Mouse (Mus musculus) embryo, embryonic 11 days (tissue): ENCODE results near the gene Il1r2.

ENCODE experiments used
- DNase-seq: peaks from one replicate; pipeline ENCODE4 v3.0.0-alpha.2; 2015

Gene Il1r2

DNA sequence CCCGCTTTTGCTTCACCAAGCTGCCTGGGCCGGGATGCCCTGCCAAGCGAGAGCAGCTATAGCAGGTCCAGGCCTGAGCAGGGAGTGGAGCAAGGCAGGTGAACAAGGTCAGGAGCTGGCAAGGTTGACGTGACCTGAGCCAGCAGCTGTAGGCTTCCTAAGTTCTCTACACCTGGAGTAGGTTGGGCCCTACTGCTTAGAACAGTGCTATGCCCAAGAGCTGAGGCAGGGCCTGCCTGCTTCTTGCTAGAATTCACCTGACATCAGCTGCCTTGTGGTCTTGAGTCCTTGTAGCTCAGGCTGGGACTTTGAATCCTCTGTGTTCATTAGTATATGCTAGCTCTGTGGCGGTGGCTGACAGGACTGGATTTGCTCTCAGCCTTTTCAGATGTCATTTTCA is at the start of gene Il1r2:
Gene Il1r2 (plus strand): TSS at position 301 of the 400 bp plus-strand sequence.
- DNase-seq = no peak

DNA sequence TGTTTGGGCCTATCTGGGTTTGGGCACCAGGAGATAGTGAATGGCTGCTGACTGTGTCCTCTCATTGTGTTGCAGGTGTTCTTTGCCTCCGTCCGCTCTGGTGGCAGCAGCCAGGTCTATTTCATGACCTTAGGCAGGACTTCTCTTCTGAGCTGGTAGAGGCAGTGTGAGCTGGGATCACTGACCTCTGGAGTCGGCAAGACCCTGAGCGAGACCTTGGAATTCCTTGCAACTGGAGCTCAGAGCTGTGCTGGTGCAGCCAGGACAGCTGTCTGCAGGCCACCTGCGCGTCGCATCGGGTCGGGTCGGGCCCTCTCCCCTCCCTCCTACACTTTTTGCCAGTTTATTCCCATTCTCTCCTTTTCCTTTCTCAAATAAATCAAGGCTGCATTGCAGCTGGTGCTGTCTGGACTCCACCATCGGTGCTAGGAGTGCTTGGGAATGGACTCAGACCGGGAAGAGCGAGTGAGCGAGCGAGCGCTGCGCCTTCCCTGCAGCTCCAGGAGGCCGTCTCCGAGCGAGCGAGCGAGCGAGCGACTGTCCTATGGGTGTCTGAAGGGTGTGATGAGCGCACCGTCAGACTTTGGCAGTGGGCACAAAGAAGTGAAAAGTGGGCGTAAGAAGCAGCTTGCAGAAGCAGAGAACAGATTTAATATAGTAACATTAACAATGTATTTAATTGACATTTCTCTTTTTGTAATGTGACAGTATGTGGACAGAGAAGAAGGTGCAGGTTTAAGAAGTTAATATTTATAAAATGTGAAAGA is 49.1 kb upstream of the Il1r2 start:
- no peak for DNase-seq

DNA sequence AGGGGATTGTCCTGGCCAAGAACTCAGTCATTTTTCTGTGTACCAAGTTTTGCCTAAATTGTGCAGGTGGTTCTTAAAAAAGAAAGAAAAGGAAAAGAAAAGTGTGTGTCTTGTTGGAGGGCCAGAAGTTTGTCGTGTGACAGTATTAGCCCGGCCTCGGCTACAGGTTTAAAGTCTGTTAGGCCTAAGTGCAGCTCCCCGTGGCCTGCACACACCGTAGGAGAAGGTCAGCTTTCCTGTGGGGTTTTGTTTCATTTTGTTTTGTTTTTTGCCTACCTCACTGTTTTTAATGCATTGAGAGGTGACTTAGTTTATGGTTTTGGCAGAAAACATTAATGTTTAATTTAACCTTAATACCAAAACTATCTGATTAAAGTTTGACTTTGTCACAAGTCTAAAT is 48.5 kb upstream of the Il1r2 start:
- no peak for DNase-seq

DNA sequence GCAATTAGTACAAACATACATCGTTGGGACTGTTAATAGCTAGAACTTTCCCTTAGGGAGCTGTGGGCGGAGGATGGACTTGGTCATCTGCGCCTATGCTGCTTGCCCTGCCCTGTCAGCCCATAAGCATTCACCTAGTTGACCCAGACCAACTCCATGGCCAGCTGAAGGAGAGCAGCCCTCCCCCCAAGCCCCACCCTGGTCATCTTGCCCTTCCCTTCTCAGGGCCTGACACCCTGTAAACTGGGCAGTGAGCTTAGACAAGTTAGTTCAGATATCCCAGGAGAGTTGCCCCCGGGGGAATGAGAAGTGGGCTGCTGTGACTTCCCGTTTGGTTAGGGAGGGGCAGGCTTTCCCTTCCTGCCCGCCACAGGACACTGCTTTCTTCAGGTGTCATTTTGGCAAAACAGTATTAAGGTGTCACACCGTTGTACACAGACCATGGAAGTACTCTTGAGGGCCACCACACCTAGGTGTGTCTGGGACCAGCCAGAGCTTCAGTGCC is 46.7 kb upstream of the Il1r2 start:
- no peak for DNase-seq

DNA sequence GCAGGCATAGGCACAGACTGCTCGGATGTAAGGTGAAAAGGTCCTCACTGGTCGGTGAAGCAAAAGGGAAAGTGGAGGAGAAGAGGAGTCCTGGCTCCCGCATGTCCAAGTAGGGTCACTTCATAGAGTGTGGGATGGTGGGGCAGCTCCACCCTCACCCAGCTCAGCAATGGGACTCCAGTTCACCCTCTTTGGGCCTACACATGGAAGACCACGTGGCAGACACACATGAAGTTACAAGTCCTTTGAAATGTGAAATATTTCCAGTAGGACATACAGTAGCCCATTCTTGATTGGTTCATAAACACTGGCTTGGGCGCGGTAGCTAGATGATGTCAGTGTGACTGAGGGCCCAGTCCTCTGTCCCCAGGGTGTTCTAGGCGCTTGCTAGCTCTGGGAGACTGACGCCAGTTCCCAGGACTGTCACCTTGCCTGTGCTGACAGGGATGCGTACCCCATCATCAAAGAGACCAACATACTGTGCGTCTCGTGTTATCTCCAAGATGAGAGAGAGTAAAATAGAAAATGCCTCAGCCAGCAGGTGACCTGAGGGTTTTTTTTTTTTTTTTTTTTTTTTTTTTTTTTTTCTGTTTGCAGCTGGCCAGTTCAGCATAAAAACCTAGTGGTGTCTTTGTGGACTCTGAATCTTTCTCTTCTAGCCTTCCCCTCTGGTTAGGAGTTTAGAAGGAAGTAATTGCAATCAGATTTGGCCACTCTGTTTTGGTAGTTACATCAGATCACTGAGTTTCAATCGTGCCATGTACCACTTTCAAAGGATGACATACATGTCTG is 45.5 kb upstream of the Il1r2 start:
- DNase-seq = no peak

DNA sequence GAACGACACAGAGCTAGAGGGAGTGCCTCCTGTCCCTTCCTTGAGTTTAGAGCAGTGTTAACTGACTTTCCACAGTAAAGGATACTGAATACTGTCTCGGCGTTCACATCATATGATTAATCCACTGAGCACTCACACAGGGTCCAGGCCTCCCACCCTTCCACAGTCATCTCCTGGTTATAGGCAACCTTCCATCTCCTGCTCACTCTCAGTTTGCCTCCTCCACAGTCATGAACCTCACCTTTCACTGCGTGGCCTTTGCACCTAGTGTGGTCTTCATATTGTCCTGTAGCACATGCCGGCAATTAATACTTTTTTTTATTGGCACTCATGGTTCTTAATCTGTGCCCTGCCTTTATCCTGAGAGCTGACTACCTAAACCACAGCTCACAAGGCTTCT is 44.3 kb upstream of the Il1r2 start:
- no peak for DNase-seq

DNA sequence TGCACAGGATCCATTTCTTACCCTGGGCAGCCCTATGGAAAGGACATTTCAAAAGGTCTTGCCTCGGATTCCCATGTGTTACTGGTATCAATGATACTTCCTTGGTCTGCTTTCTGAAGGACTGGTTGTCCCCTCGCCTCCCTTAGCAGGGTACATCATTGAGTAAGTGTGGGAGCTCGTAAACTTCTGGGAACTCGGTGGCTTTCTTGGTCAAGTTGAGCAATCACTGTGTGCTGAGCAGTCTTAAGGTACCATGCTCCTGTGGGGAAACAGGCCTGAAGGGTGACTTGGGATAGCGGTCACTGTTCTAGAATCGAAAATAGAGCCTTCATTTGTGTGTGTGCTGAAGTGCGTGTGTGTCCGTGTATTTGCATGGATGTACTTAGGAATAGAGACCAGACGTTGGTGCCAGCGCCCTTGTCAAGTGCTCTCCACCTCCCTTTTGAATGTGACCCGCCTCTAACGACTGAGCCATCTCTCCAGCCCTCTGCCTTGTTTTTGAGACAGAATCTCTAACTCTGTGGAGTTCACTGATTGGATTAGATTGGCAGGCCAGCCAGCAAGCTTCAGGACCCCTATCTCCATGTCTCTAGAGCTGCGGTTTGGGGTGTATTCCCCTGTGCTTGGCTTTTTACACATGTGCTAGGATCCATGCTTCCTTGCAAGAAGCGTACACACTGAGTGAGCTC is 43.4 kb upstream of the Il1r2 start:
- DNase-seq = no peak

DNA sequence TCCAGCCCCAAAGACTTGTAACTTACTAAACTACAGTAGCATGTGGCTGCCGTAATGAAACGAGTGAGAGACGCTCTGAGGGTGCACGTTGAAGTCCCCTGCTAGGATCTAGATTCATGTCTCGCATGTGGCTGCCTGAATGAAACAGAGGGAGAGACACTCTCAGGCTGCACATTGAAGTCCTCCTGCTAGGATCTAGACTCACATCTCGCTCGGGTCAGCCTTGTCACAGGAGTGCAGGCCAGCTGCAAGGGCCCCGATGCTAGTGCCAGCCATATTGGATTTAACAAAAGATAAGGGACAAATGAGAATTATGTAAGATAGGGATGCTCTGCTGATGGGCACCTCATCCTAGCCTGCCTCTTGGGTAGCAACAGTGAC is 42.9 kb upstream of the Il1r2 start:
- no peak for DNase-seq

DNA sequence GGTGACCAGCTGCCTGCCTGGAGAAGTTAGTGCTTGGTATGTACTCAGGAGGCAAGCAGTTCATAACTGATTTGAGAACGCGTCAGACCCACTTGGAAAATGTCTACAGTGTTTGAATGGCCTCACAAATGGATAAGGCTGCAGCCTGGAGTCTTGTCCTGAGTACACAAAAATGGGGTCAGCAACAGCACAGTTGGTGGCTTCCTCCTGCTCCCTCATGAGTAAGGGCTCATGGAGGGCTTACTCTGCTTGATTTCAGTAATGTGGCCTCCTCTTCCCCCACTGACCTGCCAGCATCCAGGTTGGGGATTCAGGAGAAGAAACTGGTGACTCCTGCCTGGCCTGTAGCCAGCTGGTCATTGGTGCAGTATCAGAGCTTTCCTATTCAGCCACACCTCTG is 42.3 kb upstream of the Il1r2 start:
- DNase-seq = no peak

DNA sequence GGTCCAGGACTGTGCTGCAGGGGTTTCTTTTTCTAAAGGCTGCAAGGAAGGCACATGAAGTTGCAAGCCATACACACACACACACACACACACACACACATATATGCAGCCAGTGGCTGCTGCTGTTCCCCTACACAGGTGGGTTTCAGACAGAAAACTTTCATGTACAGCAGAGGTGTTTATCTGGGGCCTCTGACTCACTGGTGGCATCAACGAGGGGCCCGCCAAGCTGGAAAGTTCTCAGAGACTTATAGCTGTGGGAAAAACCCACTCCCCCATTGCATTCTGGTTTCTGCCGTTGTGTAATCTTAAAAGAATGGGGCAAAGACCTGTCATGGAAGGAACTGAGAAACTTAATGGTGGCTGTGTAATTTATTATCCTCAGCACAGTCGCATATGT is 40.6 kb upstream of the Il1r2 start:
- no peak for DNase-seq

DNA sequence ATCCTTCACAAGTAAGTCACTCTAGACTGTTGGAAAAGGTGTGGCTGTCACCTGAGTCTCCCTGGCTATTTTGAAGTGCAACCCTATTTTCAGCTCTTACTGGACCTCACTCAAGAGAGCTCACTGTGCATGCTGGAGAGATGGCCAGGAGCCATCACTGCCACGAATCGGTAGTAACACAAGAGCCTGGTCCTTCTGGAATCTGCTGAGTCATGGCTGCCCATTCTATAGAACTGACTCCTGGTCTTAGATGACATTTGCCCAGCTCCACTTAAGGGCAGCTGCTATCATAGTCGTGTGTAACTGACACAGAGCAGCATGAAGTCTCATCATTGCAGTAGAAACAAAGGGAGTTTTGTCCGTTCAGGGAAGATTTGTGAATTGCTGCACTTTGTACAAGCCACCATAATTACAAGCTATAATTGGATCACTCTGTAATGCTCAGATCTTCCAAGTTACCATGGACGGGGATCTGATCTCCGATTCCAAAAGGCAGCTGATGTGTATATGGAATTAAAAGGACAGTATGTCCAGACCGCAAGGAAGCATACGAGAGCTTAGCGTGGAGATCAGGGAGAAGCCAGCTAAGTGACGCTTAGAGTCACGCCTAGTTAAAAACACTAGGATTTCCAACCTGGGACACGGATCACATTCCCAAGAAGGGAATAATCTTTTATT is 40.0 kb upstream of the Il1r2 start:
- DNase-seq = no peak

DNA sequence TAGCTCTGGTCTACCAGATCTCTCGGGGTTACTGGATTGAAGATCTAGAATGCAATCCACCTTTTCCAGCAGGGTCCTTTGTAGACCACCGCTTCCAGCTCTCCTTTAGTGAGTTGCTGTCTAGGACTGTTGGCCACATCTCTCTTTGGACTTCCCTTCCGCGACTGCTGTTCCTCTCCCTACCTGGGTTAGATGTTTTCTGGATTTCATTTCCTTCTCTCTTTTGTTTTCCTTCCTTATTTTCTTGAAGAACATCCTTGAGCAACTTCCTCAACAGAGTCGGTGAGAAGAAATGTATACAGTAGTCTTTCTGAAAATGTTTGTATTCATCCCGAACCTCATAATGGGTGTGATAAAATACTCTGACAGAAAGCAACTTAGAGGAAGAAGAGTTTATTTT is 36.0 kb upstream of the Il1r2 start:
- no peak for DNase-seq

DNA sequence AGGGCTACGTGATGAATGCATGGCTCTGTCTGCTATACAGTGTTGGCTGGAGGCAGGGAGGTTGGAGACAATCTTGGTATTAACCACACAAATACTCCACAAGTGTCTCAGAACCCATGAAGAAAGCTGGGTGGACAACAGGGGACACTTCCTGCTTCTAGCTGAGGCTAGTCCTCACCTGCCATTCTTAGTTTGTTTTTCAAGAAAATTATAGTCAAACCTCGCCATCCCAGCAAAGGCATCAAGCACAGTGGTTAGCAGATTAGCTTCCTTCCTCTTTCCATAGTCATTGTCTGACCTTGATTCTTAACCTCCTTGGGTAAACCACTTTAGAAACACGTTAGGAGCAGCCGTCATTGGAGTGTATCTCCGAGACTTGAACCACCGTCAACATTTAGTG is 28.2 kb upstream of the Il1r2 start:
- DNase-seq = no peak

DNA sequence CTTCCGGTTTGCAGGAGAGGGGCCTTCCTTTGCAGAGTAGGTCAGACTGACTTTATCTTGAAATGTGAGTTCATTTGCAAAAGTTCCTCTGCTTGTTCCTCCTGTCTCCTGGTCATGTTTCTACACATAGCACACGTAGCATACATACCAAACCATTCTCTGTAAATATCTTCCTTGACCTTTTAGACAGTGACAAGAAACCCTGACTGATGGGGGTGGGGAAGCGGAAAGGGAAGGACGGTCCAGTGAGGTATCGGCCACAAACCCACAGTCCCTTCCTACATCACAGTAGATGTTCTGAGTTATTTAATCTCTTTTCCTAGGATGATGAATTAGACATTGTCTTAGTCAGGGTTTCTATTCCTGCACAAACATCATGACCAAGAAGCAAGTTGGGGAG is 27.3 kb upstream of the Il1r2 start:
- DNase-seq = no peak

DNA sequence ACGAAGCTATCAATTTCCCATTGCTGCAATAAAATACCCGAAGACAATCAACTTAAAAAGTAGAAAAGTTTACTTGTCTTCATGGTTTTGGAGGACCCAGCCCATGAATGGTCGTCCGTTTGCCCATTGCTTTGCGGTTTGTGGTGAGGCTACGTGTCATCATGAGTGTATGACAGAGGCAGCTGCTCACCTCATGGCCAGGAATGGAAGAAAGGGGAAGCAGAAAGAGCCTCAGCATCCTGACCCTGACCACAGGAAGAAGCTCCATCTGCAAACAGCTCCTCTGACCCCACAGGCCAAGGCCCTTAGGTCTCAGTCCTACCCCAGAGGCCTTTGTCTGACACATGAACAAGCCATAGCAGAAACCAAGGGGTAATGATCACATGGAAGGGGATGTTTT is 22.7 kb upstream of the Il1r2 start:
- DNase-seq = no peak

DNA sequence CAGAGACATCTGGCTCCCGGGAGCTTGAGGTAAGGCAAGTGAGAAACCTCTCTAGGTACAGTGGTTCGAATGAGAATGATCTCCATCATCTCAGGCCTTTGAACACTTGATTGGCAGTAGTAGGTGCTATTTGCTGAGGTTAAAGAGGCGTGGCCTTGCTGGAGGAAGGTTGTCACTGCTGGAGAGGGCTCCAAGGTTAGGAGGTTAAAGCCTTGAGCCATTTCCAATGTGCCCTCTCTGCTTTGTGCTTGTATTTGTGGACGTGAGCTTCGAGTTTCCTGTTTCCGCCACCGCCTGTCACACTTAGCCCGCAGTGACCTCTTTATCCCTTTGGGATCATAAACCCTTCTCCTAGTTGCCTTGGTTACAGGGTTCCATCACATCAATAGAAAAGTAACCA is 21.7 kb upstream of the Il1r2 start:
- DNase-seq = no peak

DNA sequence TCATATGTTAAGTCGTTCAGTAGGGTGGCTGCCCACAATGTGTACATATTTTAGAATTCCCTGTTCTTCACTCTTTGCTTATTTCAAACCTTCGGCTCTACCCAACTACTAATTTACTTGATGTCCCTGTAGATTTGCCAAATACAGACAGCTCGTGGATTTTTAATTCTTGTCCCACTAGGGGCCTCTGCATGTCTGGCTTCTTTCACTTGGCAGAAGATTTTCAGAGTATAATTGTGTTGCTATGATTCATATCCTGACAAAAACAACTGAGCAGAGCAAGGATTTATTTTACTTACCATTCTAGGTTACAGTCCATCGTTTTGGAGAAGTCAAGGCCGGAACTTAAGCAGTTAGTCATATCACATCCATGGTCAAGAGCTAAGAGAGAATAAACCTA is 20.8 kb upstream of the Il1r2 start:
- DNase-seq = no peak

DNA sequence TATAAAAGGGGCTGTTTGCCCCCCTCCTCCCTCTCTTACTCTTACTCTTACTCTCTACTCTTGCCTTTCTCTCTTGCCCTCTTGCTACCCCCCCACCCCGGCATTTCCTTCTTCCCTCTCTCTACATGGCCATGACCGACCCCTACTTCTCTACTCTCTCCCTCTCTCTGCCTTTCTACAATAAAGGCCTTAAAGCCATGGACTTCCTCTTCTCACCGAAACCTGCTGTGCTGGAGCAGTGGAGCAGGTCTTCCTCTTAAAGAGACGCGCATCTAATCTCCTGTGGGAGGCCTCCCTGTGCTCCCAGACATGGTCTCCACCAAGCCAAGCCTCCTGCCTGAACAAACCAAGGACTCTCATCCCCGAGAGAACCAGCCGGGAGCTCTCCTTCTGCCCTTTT is 18.8 kb upstream of the Il1r2 start:
- no peak for DNase-seq

DNA sequence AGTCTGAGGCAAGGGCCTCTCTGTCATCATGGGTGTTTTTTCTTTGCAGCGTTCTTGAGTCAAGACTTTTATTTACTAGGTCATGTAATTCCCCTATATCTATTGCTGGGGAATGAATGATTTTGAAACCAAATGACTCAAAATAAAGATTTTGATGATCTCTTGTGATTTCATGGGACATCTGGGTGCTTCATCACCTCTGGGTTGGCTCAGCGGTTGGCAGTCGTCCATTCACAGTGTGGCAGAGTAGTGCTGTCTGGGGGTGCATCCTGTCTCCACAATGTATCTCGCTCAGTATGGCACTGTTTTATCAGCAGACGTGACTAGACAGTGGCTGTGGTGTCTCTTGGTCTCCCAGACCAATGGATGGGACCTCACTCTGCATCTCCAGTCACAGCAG is 17.9 kb upstream of the Il1r2 start:
- DNase-seq = no peak

DNA sequence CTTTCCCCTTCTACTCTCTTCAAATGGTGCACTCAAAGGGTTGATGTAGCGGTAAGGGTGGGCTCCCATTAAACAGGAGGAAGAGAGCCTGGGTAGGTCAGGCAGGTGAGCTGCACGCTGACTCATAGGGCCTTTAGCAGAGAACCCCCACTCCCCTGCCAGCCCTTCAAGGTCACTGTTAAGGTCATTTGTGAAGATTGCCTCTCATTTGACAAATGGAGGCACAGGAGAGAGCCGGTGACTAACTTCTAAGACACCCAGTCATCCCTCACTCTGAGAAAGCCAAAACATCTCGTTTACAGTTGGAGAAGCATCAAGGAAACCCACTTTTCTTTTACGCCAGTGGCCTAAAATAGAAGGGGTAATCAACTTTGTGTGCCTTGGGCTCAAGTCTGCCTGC is 16.5 kb upstream of the Il1r2 start:
- no peak for DNase-seq

DNA sequence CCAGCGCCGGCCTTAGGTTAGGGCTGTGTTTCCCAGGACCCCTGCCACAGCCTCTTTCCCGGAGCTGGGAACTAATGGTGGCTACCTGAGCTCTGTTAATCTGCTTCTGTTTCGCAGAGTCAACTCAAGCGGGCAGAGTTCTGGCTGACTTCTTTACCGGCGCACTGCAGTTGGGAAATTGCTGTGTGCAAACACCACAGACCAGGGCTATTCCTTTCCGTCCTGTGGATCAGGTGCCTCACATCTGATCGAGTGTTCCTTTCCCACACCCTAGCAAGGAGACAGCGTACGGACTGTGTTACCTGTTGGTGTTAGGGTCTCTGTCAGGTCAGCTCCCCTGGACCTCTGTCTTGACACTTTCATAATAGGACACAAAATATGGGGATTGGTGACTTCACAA is 15.9 kb upstream of the Il1r2 start:
- DNase-seq = no peak

DNA sequence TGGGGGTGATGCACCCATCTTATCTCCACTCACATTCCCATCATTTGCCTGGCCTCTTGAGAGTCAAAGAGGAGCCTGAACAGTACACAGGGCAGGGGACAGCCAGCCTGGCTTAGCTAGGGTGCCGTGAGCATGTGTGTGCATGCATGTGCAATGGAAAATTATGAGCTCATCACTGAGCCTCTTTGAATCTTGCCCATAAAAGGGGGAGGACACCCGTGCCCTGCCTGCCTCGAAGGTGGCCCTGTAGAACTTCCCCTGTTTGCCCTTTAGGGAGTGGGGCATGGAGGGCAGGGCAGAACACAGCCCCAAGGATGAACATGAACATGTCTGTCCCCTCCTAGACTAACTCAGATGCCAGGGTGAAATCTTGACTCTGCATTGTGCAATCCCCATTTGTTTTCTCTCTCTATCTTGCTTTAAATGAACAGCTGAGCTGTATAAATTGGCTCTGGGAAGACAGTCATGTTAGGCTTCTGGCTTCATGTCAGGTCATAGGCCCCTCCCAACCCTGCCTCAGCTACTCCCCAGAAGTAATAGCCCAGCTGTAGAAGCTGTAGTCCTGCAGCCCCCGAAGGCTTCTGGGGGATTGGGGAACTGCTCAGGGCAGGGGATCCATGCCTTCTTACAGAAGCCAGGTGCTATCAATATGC is 14.6 kb upstream of the Il1r2 start:
- DNase-seq = no peak

DNA sequence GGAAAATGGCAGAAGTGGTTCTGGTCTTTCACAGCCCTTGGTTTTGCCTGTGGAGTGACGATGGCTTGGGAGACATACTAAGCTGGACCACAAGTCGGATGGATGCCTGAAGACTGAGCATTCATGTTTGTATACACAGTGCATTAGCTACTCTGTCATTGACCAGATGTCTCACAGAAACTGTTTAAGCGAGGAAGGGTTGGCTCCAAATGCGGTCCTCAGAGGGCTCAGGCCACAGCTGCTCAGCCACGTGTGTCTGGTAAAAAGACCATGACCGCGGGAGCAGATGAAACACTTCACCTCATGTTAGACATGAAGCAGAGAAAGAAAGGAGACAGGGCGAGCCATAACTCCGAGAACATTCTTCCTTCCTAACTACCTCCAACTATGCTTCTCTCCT is 12.5 kb upstream of the Il1r2 start:
- no peak for DNase-seq
